Mouse (Mus musculus): ENCODE measurements around the gene Slc17a5.

GRCm38 (mm10) chr9:78533296-78533935, 54.4 kb downstream of the Slc17a5 start:
- TF ChIP-seq CTCF (IDR thresholded peaks at IDR 0.05; ENCODE audit: extremely low read depth, insufficient read length, insufficient replicate concordance, low read depth, low read length): no peak
- TF ChIP-seq POLR2A (IDR thresholded peaks at IDR 0.05; ENCODE audit: low read depth, low read length): no peak

Data from small intestine, adult 2 months (tissue).